Mouse (Mus musculus) spleen, adult 2 months (tissue): ENCODE measurements around the gene Arrb2.
"Not testable (repeated sequence)": the region's sequence is repeated elsewhere in the genome, so short reads cannot be mapped to it uniquely, and the experiment has no call there.

Source experiments
- CTCF ChIP-seq: fragments of 200-500 bp; IDR thresholded peaks from 2 replicates; pipeline ENCODE4 v1.5.1; 2011; ENCODE audit warnings: mild to moderate bottlenecking, inconsistent platforms; ENCODE audit not compliant: insufficient read depth, insufficient read length, insufficient replicate concordance; ENCODE audit errors: extremely low read depth
- POLR2A ChIP-seq: fragments of 200-500 bp; IDR thresholded peaks from 2 replicates; pipeline ENCODE4 v1.6.1; 2011; ENCODE audit warnings: low read depth, low read length, inconsistent platforms

DNA sequence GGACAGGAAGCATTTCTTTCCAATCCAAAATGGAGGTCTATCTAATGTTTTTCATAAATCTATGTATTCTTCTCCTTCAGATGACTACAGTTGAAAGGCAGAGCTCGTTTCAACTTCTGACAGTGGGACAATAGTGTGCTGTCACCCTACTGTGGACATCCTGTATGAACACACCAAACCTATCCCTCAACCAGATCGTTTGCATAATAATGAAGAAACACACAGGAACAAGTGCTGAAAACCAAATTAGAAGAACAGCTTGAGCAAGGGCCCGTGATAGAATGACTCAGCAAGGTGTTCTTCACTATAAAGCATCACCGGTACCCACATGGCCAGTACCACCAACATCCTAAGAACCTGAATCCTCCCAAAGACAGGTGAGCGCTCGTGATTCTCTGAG is 5.8 kb upstream of the Arrb2 start:
- not testable (repeated sequence) for TF ChIP-seq CTCF, POLR2A
